Mouse (Mus musculus): ENCODE results near the gene Golt1a.
"Not testable (repeated sequence)": the region's sequence is repeated elsewhere in the genome, so short reads cannot be mapped to it uniquely, and the experiment has no call there.

The Golt1a gene

DNA sequence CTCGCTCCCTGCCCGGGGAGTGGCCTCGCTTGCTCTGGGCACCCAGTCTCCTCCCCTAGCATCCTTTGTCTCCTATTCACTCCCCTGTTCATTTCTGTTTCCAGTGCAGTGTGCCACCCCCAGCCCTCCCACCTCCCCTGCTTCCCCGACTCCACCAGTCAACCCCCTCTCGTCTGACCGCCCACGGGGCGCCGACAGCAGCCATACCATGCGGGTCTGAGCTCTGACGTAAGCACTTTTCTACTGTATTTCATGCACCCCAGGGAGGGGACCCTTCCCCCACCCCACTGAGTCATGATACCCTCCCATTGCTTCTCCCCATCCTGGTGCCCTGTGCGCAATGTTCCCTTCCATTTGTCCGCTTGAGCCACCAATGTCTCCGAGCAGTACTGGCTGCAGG lies 10.8 kb upstream of the Golt1a start:
- DNase-seq (ENCODE audit: extremely low read depth, low read depth, low spot score) = no peak

DNA sequence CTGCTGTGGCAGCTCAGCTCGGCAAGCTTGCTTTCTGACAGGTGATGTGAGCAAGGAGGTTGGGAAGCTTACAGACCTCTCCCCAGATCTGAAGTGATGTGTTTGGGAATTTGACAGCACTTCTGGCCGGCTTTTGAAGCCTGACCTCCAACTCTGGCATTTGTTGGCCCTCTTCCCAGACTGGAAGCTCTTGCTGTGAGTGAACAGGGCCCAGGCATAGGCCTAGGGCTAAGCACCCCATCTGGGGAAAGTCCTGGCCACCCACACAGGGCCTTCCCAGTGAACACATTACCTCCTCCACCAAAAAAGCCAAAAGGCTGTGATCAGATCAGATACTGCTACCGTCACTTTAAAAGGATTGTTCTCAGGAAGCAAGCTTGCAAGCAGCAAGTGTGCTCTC lies 7.1 kb upstream of the Golt1a start:
- DNase-seq (ENCODE audit: extremely low read depth, low read depth, low spot score) = no peak

DNA sequence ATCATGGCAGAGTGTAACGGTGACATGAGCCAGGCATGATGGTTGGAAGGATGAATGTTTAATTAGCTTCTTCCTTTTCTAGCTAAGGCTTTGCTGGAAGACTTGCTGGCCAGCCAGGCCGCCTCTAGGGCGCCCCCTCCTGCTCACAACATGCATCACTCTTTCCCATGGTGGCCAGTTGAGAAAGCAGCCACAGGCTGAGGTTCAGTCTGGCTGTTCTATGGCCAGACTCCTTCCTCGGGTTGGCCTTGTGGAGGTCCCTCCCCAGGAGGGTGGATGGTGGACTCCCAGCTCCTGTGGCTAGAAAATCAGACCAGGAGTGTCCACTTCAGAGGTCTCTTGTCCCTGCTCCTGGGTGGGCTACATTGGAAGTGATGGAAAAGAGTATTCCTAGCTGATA lies 2.8 kb upstream of the Golt1a start:
- no peak for DNase-seq (ENCODE audit: extremely low read depth, low read depth, low spot score)

DNA sequence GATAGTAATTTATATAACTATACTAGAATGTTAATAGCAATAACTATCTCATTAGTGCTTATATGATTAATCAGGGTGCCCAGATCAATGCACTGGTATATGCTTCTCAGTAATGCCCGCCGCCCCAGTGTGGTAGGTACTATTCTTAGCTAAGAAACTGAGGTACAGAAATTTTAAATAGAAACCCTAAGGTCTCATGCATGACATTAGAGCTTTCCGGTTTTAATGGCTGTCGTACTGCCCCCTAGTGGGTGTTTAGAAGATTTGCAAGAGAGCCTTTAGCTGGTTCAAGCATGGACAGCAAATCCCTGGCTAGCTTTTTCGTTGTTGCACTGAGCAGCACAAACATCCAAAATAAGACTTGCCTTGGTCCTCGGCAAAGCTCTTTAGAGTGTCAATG lies 2.3 kb upstream of the Golt1a start:
- DNase-seq (ENCODE audit: extremely low read depth, low read depth, low spot score) = no peak

DNA sequence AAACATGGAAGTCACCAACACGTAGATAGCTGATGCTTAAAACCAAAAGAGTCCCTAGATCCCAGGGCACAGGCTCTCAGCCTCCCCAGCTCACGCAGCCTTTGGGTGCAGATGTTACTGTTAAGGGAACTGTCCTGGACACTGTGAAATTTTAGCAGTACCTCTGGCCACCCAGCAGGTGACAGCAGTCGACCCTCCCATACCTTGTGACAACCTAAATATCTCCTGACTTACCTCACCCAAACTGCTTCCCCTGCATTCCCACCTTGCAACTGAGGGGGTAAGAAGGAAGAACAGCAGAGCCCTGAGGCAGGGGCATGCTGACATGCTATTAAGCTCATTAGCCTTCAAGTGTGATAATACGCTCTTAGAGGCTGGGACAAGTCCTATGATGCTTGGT lies 1.6 kb downstream of the Golt1a start:
- no peak for DNase-seq (ENCODE audit: extremely low read depth, low read depth, low spot score)

DNA sequence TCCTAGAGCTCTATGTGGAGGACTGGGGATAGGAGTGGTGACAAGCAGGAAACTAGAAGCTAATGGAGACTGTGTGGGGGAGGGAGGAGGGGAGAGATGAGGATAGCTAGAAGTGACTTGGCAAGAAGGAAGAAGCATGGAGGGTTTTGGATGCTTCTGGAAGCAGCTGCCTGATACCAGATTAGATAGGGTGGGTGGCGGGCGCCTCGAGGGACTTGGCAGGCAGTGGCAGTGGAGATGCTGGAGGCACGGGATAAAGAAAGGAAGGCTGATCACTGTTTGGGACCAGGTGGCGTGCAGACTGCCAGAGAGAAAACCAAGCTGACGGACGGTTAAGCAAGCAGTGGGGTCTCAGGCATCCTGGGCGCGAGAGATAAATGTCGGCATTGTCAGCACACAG lies 2.3 kb downstream of the Golt1a start:
- DNase-seq (ENCODE audit: extremely low read depth, low read depth, low spot score) = no peak

DNA sequence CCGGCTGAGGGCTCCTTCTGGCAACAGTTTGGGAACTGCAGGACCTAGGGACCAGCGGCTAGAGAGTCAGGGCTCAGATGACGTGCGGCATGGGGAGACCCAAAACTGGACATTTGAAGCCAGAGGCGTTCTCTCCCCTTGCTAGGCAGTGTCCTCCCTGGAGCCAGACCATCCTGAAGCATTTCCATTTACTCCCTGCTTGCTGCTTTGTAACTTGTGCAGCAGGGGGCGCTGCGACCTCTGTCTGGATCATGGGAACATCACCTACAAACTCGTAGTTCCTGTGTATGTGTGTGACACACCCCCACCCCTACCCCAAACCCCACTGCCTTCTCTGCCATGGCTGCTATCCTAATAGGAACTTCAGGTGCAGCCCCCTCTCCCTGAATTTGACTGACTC lies 4.8 kb downstream of the Golt1a start:
- no peak for DNase-seq (ENCODE audit: extremely low read depth, low read depth, low spot score)

DNA sequence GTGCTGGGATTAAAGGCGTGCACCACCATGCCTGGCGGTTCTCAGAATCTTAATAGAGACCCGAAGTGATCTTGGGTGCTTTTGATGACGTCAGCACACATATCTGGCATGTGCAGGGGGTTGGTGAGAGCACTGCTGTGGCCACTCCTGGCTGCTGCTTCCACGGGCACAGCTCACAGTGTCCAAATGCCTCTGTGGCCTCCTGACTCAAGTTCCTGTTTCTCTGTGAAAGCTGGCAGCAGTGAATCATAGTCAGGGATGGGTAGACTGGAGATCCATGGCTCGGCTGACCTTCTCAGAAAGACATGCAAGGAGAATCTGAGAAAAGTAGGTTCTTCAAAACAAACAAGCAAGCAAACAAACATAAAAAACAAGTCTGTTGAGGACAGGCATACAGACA lies 6.2 kb downstream of the Golt1a start:
- DNase-seq (ENCODE audit: extremely low read depth, low read depth, low spot score) = no peak

DNA sequence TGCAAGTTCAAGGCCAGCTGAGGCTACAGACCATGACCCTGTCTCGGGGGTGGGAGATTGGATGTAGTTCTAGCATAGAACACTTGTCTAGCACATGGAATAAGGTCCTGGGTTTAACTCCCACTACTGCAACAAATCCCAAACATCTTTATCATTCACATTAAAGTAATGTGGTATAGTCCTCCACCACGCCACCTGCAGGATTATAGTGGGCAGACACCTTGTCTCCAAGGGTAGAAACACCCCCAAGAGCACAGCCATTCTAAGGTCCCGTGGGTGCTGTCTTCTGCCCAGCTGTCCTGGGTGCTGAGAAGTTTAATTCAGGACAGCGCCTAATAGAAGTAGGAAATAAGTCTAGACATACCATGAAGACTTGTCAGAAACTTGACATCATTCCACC lies 7.0 kb downstream of the Golt1a start:
- DNase-seq (ENCODE audit: extremely low read depth, low read depth, low spot score) = no peak

DNA sequence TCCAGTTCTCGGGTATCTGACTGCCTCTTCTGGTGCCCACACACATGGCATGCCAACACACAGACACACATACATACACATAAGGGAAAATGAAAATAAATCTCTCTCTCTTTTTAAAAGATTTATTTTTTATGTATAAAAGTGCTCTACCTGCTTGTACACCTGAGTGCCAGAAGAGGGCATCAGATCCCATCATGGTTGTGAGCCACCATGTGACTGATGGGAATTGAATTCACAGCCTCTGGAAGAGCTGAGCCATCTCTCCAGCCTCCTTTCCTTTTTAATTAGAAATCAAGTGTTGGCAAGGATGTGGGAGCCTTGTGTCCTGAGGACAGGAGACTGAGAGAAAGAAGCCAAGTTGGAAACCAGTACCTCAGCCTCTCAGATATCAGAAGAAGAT lies 7.5 kb downstream of the Golt1a start:
- no peak for DNase-seq (ENCODE audit: extremely low read depth, low read depth, low spot score)

DNA sequence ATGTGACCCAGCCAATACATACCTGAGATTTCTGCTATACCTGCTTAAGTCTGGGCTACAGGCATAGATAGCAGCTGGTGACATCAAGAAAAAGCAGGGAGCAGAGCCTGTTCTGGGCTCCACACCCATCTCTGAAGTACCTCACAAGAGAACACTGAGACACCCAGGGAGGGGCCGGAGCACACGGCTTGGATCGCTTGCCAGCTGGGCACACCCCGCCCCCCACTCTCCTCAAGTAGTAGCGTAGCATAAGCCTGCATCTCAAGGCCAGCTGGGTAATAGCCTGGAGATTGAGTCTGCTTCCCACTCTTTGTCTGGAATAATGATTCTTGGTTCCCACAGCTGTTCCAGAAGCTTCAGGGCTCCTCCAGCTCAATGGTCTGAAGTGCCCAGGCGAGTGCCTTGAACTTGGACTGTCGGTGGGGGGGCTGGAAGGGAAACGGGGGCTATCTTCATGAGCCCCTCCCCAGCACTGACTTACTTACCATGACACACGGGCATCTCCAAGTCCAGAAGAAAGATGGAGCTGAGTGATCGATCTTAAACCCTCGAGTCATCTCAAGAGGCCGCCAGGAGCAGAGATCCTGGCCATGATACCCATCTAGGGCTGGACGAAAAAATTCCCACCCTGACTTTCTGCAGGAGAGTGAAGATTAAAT lies 11.8 kb downstream of the Golt1a start, which contains the start of gene Kiss1:
TSS of gene Kiss1 (plus strand) at position 609 of the 659 bp plus-strand sequence.
- DNase-seq (ENCODE audit: extremely low read depth, low read depth, low spot score) = no peak

DNA sequence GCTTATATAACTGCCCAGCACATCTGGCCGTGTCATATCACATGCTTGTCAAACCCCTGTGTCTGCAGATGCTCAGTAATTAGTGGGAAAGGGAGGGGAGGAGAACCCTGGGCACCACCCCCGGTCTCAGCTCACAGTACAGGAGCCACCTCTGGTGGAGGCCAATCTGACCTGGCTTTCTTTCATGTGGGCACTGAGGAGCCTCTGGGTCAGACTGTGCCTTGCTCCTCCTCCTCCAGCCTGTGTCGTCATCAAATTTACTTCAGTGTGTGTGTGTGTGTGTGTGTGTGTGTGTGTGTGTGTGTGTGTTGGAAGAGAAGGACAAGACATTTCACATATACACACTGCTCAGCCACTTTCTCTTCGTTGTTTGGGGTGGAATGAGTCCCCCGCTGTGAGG lies 13.7 kb downstream of the Golt1a start:
- DNase-seq (ENCODE audit: extremely low read depth, low read depth, low spot score) = no peak

DNA sequence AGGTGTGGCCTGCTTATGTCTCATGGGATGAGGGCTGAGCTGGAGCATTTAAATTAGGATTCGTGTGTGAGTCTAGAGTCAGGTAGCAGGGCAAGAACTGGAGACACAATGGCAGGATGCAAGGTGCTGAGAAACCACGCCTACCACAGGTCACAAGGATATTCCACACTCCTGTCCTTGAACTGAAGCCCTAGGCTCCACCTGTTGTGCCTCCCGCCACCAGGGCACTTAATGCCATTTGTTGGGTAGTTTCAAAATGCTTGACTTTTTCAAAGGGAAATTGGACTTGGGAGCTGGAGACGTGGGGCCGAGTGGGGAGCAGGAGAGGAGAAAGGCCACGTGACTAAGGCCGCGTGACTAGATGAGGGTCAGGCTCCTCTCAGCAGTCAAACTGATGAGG lies 16.4 kb downstream of the Golt1a start:
- no peak for DNase-seq (ENCODE audit: extremely low read depth, low read depth, low spot score)

DNA sequence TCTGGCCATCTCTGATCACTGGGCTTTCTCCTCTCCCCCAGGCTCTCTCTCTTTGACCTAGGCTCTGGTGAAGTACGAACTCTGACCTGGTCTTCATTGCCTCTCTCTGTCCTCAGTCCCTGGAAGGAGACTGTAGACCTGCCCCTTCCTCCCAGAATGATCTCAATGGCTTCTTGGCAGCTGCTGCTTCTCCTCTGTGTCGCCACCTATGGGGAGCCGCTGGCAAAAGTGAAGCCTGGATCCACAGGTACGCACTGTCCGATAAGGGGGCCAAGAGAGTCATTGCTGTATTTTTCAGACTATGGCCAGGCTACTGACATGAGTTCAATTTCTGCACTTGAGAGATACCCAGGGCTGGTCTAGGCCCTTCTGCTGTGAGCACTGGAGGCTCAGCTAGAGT lies 17.5 kb downstream of the Golt1a start:
- no peak for DNase-seq (ENCODE audit: extremely low read depth, low read depth, low spot score)

DNA sequence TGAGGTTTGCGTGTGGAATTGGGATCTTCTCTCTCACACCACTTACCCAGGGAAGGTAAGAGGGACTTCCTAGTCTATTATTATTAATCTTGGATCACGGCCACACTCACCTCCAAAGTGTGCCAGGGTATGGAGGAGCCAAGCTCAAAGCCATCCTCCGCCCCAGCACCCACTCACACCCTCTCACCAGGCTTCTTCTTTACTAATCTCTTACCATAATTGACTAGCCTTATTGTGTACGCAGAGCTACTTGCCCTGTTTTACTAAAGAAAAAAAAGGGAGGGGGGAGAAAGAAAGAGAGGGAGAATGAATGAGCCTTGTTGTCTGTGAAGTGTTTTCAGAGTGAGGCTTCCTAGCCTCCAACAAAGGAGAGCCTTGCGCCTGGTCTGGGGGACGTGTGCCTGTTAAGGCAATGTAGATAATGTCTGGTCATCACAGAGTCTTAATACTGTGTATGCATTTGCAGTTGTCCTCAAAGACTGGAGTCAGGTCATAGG lies 18.7 kb downstream of the Golt1a start:
- DNase-seq (ENCODE audit: extremely low read depth, low read depth, low spot score) = no peak

DNA sequence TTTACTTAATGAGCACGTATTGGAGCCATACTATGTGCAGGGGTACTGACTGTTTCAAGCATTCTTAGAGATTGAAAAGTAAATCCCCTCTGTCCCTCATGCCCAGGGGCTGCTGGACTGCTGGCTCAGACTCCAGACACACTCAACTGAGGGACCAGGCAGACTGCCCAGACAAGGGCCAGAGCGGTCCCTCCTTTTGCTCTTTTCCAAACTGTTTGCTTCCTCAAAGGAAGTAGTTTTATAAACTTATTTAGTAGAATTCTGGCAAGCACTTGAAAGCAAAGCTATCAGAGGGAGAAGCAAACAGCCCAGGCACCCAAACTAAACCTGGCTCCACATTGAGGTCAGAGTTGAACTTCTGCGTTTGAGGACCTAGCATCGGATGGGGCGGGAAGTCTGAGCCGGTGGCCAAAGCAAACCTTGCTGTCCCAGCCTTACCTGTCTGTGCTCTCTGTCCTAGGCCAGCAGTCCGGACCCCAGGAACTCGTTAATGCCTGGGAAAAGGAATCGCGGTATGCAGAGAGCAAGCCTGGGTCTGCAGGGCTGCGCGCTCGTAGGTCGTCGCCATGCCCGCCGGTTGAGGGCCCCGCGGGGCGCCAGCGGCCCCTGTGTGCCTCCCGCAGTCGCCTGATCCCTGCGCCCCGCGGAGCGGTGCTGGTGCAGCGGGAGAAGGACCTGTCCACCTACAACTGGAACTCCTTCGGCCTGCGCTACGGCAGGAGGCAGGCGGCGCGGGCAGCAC lies 19.5 kb downstream of the Golt1a start:
- no peak for DNase-seq (ENCODE audit: extremely low read depth, low read depth, low spot score)

DNA sequence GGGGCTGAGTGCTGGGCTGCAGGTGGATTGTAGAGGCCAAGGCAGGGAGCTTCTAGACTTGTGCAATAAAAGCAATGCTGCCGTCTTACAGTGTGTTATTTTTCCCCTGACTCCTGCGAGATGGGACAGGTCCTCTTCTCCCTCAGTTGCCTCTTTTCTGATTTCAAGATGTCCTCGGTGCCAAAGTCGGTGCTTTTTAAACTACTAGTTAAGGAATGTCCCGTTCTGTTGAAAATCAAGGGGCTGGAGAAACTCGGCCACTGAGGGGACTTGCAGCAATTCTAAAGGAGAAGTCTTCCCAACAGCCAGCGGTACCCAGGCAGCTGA lies 20.0 kb downstream of the Golt1a start:
- no peak for DNase-seq (ENCODE audit: extremely low read depth, low read depth, low spot score)

DNA sequence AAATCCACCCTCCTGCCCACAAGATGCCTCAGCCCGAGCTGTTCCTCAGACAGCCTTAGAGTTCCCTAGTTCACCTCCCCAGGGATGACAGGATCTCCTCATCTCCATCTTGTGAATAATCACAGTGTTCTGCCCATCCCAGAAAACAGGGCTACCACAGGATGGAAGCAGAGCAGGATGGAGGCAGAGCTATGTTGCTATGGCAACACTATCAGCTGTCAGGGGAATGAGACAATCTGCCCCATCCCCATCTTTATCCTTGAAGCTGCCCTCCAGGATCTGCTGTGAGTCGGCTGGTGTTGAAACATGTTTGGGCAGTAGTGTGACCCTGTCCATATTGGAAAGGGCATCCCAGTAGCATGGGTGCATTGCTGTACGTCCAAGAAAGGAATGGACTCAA lies 21.5 kb downstream of the Golt1a start:
- DNase-seq (ENCODE audit: extremely low read depth, low read depth, low spot score) = no peak

DNA sequence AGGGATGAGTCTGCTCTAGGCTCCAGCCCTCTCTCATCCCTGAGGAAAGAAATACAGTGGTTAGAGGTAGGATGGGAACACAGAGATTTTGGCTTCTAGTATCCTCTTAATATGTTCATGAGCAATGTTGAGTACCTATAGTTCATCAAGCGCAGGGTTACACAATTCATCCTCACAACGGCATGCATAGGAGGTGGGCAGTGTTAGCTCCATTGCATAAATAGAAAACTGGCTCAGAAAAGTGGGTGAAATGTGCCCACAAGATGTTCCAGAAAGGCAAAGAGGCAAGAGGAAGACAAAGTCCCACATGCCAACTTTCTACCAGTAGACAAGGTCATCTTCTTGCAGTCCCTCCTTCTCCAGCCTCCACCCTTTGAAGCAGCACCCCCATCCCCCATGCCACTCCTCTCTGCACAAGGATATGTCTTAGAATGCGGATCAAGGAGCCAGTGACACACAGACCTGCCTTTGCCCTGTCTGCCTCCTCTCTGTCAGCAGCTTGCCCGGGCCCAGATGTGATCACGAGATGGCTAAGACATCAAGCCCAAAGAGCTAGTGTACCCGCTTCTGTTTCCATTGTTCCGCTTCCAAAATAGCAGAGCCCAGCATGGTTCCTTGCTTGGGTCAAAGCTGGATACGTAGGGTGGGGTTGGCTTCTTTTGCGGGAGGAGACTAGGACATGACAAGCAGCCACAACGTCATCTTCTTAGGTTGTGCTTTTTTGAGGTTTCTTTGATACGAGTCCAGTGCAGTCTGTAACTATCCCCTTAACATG lies 23.2 kb downstream of the Golt1a start:
- DNase-seq (ENCODE audit: extremely low read depth, low read depth, low spot score) = no peak

DNA sequence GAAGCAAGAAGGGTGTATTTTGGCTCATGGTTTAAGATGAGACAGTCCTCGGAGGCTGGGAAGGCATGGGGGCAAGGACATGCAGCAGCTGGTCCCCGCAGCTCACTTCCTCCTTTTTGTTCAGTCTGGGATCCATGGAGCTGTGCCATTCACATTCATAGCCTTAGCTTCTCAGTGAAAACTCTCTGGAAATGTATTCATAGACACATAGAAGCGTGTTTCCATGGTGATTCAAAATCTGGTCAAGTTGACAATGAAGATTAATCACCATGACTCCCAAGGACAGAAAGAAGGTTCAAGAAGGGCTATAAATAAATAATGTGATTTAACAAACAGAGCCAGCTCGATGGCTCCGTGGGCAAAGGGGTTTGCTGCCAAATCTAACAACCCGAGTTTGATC lies 24.3 kb downstream of the Golt1a start:
- DNase-seq (ENCODE audit: extremely low read depth, low read depth, low spot score) = no peak

DNA sequence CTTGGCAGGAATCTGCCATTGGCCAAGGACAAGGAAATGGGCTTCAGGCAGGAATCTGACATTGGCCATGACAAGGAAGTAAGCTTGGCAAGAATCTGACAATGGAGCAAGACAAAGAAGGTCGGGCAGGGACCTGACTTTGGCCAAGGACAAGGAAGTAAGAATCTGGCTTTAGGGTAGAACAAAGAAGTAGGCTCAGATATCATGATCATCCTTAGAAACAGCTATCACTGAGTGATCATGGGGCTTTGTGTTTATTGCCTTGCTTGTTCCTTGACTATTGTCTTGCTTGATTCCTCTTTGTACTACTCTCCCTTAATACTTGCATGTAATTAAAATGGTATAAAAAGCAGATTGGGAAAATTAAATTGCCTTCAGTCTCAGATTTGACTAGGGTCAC lies 30.8 kb downstream of the Golt1a start:
- not testable (repeated sequence) for DNase-seq (ENCODE audit: extremely low read depth, low read depth, low spot score)

DNA sequence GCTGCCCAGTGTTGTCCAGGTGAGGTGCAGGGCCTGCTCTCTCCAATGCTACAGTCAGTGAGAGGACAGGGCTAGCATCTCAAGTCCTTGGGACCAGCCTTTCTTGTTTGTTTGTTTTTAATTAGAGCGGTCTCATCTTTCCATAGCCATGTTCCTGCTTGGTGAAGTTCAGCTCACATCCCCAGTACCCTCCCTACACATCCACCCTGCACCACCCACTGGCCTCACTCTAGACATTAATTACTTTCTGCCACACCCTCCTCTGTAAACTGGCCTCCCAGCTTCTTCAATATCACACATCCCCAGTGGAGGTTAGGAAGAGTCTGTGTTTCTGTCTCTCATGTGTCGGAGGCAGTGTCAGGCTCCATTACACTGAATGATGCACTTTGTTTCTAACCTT lies 34.8 kb downstream of the Golt1a start:
- no peak for DNase-seq (ENCODE audit: extremely low read depth, low read depth, low spot score)

All from fat pad, adult 2 months (tissue).